Comparison of ENCODE assay signal across 9 mouse cellular contexts in genomic region chrX:133914219-133914618, GRCm38 (mm10). TPM values are rescaled to one million over a fixed set of nuclear protein-coding genes. Genes with fewer than 3 reads are reported as not detected.
DNase-seq lines count a peak whose midpoint lies in the region; ATAC-seq and TF ChIP-seq lines count a peak whose summit lies in the region.
"Had no signal": no experiment of that assay in that cellular context is flagged by ENCODE, and none has a peak within 500 bp of the region (broad histone marks: within the 10 kb centered on the region; RNA-seq: fewer than 3 reads in every experiment).

No protein-coding gene starts in this region.

- H3K36me3 ChIP-seq in kidney, embryonic 16.5 days (ENCODE audit: insufficient read depth, low read length), result no peaks in the 10 kb centered on the region

- WGBS in kidney, embryonic 16.5 days, result 51% methylated on average over 7 of the region's 7 CpGs

- H3K27ac ChIP-seq in kidney, embryonic 16.5 days (ENCODE audit: low read length), result no peak overlapping the region
- peak overlapping the region; percentile 27; the same call in 1 of the 2 replicates for H3K27ac ChIP-seq in embryonic fibroblast, embryonic 13.5 days (ENCODE audit: insufficient read depth, low read length)

- no peak overlapping the region for H3K4me3 ChIP-seq in kidney, embryonic 16.5 days (ENCODE audit: low read length)
- no peak overlapping the region for H3K4me3 ChIP-seq in embryonic fibroblast, embryonic 13.5 days (ENCODE audit: insufficient read depth, low read length)

- ATAC-seq in kidney, embryonic 16.5 days (ENCODE audit: low FRiP score, low TSS enrichment), result peak; percentile 57; the same call in 1 of the 2 replicates

- no peak for TF ChIP-seq CTCF in embryonic fibroblast, embryonic 13.5 days (IDR thresholded peaks at IDR 0.05; ENCODE audit: borderline replicate concordance, insufficient read depth, low read length)

- no peak for TF ChIP-seq POLR2A in embryonic fibroblast, embryonic 13.5 days (IDR thresholded peaks at IDR 0.05; ENCODE audit: low read depth, low read length)

- no peak overlapping the region for H3K4me2 ChIP-seq in kidney, embryonic 16.5 days (replicated peaks; ENCODE audit: low read depth, low read length)

- H3K4me1 ChIP-seq in kidney, embryonic 16.5 days (ENCODE audit: insufficient read depth, low read length), result no peaks in the 10 kb centered on the region
- peaks cover 4% of the 10 kb centered on the region; the same call in 1 of the 2 replicates for H3K4me1 ChIP-seq in embryonic fibroblast, embryonic 13.5 days (ENCODE audit: control insufficient read depth, insufficient read depth, low read length)

- H3K9me3 ChIP-seq in kidney, embryonic 16.5 days (ENCODE audit: low read length), result no peaks in the 10 kb centered on the region

- DNase-seq in kidney, adult 18-20 months, result no peak
- DNase-seq in heart, postnatal 10 days, result peak; percentile 17 to 37
- DNase-seq in lung, postnatal 4 days, result peak; percentile 7 to 33
- no peak for DNase-seq in cerebellum, postnatal 14 days
- DNase-seq in spleen, postnatal 10 days (ENCODE audit: low spot score in 2 of 2), result no peak
- DNase-seq in Muller cell, postnatal 12 days (ENCODE audit: inconsistent ontology term), result no peak

- H3K9ac ChIP-seq in kidney, embryonic 16.5 days (replicated peaks; ENCODE audit: low read length), result no peak overlapping the region

- H3K27me3 ChIP-seq in kidney, embryonic 16.5 days (ENCODE audit: insufficient read depth, low read length), result peaks cover 3% of the 10 kb centered on the region; the same call in 1 of the 2 replicates
- H3K27me3 ChIP-seq: CH12.LX had no signal

- intact Hi-C loops in heart, postnatal 10 days (cut with DNase I), result no loop called here

RNA-seq across cellular contexts. Expression of gene Srpx2, which starts 6.0 kb away (rescaled TPM):
- polyA plus RNA-seq in kidney, embryonic 16.5 days (2015; fragmentation: Nextera tagmentation; extraction: Ambion mirVana), result 5.8 and 6.3 TPM in 2 replicates
- 26.2 and 28.5 TPM in 2 replicates for polyA plus RNA-seq in embryonic fibroblast, embryonic 13.5 days (2011; ENCODE audit: insufficient read length, low read depth, missing spikeins)
- 1 to 10 TPM; 7.5 to 8.4 TPM for total RNA-seq in heart, postnatal 10 days (2021)
- total RNA-seq: CH12.LX had no signal

RNA-seq across cellular contexts. Expression of gene Tspan6, which starts 16.0 kb away (rescaled TPM):
- 168 and 171 TPM in 2 replicates for polyA plus RNA-seq in kidney, embryonic 16.5 days (2015; fragmentation: Nextera tagmentation; extraction: Ambion mirVana)
- 88.1 and 89.5 TPM in 2 replicates for polyA plus RNA-seq in embryonic fibroblast, embryonic 13.5 days (2011; ENCODE audit: insufficient read length, low read depth, missing spikeins)
- total RNA-seq in heart, postnatal 10 days (2021), result 10 to 100 TPM; 30.4 to 35.6 TPM

Comparison
In these comparisons a context has a peak if more than half of its experiments do, and no peak if none do; other contexts are left out.
1. DNase-seq: peak in heart, postnatal 10 days (2 of 2) and lung, postnatal 4 days (2 of 2); none in kidney, adult 18-20 months (single experiment), cerebellum, postnatal 14 days (0 of 2), spleen, postnatal 10 days (0 of 2) and Muller cell, postnatal 12 days (single experiment).